Mouse (Mus musculus) ES-CJ7 (cell line): ENCODE measurements at regions not wholly inside any gene's neighbourhood (a gene's known extent, or its start where the extent isn't known, plus 50 kb on each side); places are given as distances from the start of the nearest gene placed in this dataset.
A peak's percentile ranks its signal among the peaks of the same experiment; 100 is the strongest.

Source experiments
- DNase-seq: peaks from one replicate; pipeline ENCODE4 v3.0.0; 2011; ENCODE audit warnings: low read depth, low spot score

DNA sequence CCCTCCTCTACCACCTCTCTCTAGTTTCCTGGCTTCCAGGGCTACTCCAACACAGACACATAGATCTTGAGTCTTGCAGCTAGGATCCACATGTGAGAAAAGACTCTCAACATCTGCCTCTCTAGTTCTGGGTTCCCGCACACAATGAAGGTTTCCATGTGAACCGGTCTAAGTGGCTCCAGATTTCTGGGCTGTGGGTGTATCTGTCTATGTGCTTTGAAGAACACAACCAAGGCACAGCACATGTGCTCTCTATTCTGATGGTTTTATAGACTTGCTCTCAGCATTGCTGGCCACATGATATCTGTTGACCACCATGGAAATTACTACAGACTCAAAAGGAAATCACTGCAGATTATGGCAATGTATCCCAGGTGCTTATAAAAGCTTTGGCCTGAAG is 972.4 kb downstream of the Defb40 start:
- no peak for DNase-seq

DNA sequence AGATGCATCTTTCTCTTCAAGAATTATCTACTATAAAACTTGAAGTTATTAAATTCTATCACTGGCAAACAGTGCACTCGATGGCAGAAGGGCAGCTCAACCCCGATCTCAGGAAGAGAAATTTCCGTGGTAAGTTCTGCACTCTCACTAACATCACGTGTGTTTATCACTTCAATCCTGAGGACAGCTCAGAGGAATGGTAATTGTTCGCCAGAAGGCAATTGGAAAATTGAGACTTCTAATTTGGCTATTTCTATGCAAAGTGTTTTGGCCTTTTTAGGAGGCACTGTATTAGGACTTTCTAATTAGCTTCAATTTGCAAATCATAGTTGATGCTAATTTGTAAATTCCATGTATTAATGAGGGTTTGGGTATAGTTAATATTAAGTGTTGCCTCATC is 977.3 kb downstream of the Defb40 start:
- no peak for DNase-seq

DNA sequence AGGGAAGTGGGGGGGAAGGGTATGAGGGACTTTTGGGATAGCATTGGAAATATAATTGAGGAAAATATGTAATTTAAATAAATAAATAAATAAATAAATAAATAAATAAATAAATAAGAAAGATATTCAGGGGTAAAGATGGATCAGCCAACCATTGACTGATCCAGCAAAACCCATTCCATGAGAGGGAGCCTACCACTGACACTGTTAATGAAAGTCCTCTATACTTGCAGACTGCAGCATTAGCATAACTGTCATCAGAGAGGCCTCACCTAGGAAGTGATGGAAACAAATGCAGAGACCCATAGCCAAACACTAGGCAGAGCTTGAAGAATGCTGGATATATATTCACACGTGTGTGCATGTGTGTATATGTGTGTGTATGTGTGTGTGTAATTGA is 993.3 kb downstream of the Defb40 start:
- no peak for DNase-seq

DNA sequence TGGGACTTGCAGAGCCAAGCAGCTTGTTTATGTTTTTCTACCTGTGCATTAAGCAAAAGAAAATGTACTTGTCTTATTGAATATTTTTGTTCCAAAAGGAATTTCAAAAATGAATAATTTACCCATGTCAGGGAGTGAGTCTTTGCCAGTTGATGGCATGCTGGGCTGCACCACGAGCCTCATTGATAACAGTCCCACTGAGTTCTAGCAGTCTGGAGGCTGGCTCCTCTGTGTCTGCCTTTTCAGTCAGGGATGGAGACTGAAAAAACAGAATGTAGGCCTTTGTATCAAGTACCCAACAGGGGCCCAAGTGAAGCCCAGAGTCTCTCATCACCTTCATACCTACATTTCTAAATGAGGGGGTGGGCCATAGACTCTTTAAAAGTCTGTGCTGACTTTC is 1029.2 kb downstream of the Defb40 start:
- no peak for DNase-seq

DNA sequence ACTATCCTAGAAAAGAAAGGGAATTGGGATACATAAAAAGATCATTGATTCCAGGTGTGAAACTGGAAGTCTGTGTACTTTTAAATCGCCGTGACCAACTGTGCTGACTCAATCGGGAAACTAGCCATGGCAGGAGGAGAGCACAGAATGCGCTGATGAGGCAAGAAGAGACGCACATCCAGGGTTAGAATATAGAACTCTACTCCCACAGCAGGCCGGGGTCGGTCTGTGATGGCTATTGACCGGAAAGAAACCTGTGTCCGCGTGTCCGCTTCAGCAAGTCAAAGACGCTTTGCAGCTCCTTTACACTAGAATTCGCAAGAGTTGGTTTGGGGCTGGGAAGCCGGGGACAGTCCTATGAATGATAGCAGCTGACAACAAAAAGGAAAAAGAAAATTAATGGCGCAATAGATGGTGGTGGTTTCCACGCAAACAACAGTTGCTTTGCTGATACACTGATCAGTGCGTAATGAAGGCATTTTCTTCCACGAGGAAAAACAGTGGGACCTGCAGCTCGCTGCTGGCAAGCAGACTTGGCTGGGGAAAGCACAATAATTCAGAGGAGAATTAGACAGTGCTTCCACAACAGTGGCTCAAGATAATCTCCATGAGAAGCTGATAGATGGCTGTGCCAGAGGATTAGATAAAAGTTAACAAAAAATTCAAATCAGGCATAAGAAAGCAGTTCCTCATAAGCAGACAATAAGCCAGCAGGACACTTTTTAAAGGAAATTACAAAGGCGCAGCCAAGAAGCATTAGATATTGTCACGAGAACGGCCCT is 1029.8 kb downstream of the Defb40 start:
- DNase-seq, result no peak

DNA sequence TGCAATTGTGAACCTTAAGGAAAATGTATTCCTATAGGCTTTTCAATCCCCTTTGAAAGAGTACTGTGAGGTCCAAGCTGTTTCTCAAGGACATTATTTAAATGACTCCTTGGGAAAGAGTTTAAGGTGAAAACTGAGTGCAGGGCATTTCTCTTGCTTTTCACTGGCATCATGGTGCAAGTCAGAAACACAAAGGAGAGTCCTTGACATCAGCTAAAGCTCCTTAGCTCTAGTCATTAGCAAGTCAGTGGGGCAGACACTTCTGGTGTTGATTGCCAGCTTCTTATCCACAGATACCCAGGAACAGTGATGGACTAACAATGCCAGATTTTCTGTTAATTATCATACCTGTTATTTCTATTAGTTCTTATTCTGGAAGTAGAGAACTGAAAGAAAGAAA is 1043.4 kb downstream of the Defb40 start:
- DNase-seq, result peak; percentile 50

DNA sequence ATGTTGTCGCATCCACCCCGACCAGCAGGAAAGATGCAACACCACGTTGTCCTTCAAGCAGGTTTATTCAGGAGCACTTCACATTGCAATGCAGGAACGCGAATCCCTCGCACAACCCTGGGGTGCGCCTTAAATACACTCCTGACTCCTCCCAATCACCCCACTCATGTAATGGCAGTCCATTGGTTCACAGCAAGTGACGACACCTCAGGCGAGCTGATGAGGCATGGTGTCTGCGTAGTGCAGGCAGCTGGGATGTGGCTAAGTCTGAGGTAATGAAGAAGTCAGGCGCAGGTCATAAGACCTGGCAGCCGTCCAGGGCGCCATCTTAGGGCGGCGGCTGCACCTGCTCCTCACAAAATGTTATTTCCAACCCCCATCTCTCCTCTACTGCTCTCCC is 1068.7 kb downstream of the Defb40 start:
- peak; percentile 64 for DNase-seq

DNA sequence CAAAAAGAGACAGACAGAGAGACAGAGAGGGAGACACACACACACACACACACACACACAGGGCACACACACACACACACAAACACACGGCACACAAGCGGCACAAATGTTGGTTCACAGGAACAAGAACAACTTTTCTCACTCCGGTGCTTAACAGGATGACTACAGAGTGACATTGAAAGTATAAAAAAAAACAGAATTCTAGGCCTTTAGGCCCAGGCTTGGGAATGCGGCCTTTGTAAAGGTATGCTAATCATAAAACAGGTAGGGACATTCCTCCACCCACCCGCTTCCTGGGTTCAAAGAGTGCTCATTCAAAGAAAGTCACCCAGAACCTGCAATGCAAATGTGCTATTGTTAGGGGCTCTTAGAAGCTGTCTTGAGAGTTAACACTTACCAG is 1089.5 kb downstream of the Defb40 start:
- DNase-seq, result peak; percentile 77

DNA sequence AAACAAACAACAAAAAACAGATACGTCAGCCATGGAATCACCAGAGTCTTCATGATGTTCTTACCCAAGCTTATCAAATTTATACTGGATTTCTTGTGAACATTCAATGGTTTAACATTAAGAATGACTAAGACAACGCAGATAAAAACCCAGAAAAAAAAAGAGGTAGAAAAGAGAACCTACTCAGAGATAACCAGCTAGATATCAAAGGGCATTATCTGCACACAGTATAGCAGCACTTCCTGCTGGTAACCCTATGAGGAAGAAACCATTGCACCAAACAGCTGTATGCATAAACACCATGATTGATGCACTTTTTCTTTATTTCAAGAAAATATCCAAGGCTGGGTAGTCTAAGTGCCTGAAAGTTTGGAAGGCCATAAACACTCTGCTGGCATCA is 1114.7 kb downstream of the Defb40 start:
- no peak for DNase-seq
